Mouse (Mus musculus): ENCODE results near the gene Gfpt1. TPM values are rescaled to one million over a fixed set of nuclear protein-coding genes. Genes with fewer than 3 reads are reported as not detected.

The Gfpt1 gene
- polyA plus RNA-seq, 1 experiment, result 13.4 TPM

GRCm38 (mm10) chr6:87129861-87130260 lies 87.2 kb downstream of the Gfpt1 start:
- Histone ChIP-seq H3K4me3 (no peak overlapping the region), H3K79me2 (ENCODE audit: control insufficient read depth, insufficient read depth) (no peaks in the 10 kb centered on the region), H3K27me3 (ENCODE audit: control insufficient read depth, insufficient read depth, insufficient read length) (no peaks in the 10 kb centered on the region), H3K4me2 (ENCODE audit: low read depth) (no peak overlapping the region), H3K36me3 (ENCODE audit: control insufficient read depth, insufficient read depth) (no peaks in the 10 kb centered on the region), H3ac (ENCODE audit: control insufficient read depth, insufficient read length) (no peak overlapping the region)
- TF ChIP-seq CEBPB (IDR thresholded peaks at IDR 0.05; ENCODE audit: insufficient read depth, poor library complexity, severe bottlenecking), result no peak
- TF ChIP-seq USF1 (IDR thresholded peaks at IDR 0.05; ENCODE audit: low read depth), result no peak
- no peak for TF ChIP-seq MYOD1 (IDR thresholded peaks at IDR 0.05; ENCODE audit: control insufficient read depth in 1 of 3, insufficient read length in 2 of 3, low read depth in 2 of 3)
- TF ChIP-seq TCF12 (IDR thresholded peaks at IDR 0.05; ENCODE audit: insufficient read depth, poor library complexity, severe bottlenecking), result no peak
- TF ChIP-seq POLR2A (IDR thresholded peaks at IDR 0.05; ENCODE audit: insufficient read length, low read depth), result no peak
- TF ChIP-seq REST (IDR thresholded peaks at IDR 0.05; ENCODE audit: insufficient read depth, insufficient read length), result no peak
- TF ChIP-seq SRF (IDR thresholded peaks at IDR 0.05; ENCODE audit: control insufficient read depth, insufficient read length, low read depth), result no peak
- TF ChIP-seq E2F4 (IDR thresholded peaks at IDR 0.05; ENCODE audit: insufficient read depth), result no peak
- no peak for TF ChIP-seq MAX (IDR thresholded peaks at IDR 0.05; ENCODE audit: low read depth)
- TF ChIP-seq TCF3 (IDR thresholded peaks at IDR 0.05; ENCODE audit: insufficient read length, low read depth), result no peak

GRCm38 (mm10) chr6:87130628-87131027 lies 88.0 kb downstream of the Gfpt1 start:
- H3K4me3 ChIP-seq, result no peak overlapping the region
- no peaks in the 10 kb centered on the region for H3K79me2 ChIP-seq (ENCODE audit: control insufficient read depth, insufficient read depth)
- TF ChIP-seq E2F4 (IDR thresholded peaks at IDR 0.05; ENCODE audit: insufficient read depth), result no peak
- no peak for TF ChIP-seq POLR2A (IDR thresholded peaks at IDR 0.05; ENCODE audit: insufficient read length, low read depth)
- no peak for TF ChIP-seq TCF3 (IDR thresholded peaks at IDR 0.05; ENCODE audit: insufficient read length, low read depth)
- TF ChIP-seq SRF (IDR thresholded peaks at IDR 0.05; ENCODE audit: control insufficient read depth, insufficient read length, low read depth), result no peak
- TF ChIP-seq MYOD1 (IDR thresholded peaks at IDR 0.05; ENCODE audit: control insufficient read depth in 1 of 3, insufficient read length in 2 of 3, low read depth in 2 of 3), result no peak
- TF ChIP-seq TCF12 (IDR thresholded peaks at IDR 0.05; ENCODE audit: insufficient read depth, poor library complexity, severe bottlenecking), result no peak

GRCm38 (mm10) chr6:87131078-87131477 lies 88.4 kb downstream of the Gfpt1 start:
- Histone ChIP-seq H3K79me2 (ENCODE audit: control insufficient read depth, insufficient read depth) (no peaks in the 10 kb centered on the region), H3K4me3 (no peak overlapping the region), H3K36me3 (ENCODE audit: control insufficient read depth, insufficient read depth) (no peaks in the 10 kb centered on the region), H3K4me2 (ENCODE audit: low read depth) (no peak overlapping the region), H3ac (ENCODE audit: control insufficient read depth, insufficient read length) (no peak overlapping the region), H3K27me3 (ENCODE audit: control insufficient read depth, insufficient read depth, insufficient read length) (no peaks in the 10 kb centered on the region)
- TF ChIP-seq POLR2AphosphoS2 (IDR thresholded peaks at IDR 0.05; ENCODE audit: insufficient read length, low read depth) (no peak), SRF (IDR thresholded peaks at IDR 0.05; ENCODE audit: control insufficient read depth, insufficient read length, low read depth) (no peak), POLR2A (IDR thresholded peaks at IDR 0.05; ENCODE audit: insufficient read length, low read depth) (no peak), REST (IDR thresholded peaks at IDR 0.05; ENCODE audit: insufficient read depth, insufficient read length) (no peak), CEBPB (IDR thresholded peaks at IDR 0.05; ENCODE audit: insufficient read depth, poor library complexity, severe bottlenecking) (no peak), MAX (IDR thresholded peaks at IDR 0.05; ENCODE audit: low read depth) (no peak), MYOD1 (IDR thresholded peaks at IDR 0.05; ENCODE audit: control insufficient read depth in 1 of 3, insufficient read length in 2 of 3, low read depth in 2 of 3) (no peak), TCF12 (IDR thresholded peaks at IDR 0.05; ENCODE audit: insufficient read depth, poor library complexity, severe bottlenecking) (no peak), USF1 (IDR thresholded peaks at IDR 0.05; ENCODE audit: low read depth) (no peak), TCF3 (IDR thresholded peaks at IDR 0.05; ENCODE audit: insufficient read length, low read depth) (no peak), E2F4 (IDR thresholded peaks at IDR 0.05; ENCODE audit: insufficient read depth) (no peak), MYOG (IDR thresholded peaks at IDR 0.05; ENCODE audit: control insufficient read depth in 1 of 3, insufficient read depth in 1 of 3, insufficient read length in 2 of 3, low read depth in 2 of 3) (no peak)

More at GRCm38 (mm10) chr6:87130628-87131027, 88.0 kb downstream of the Gfpt1 start:
- Histone ChIP-seq H3K36me3 (ENCODE audit: control insufficient read depth, insufficient read depth) (no peaks in the 10 kb centered on the region), H3ac (ENCODE audit: control insufficient read depth, insufficient read length) (no peak overlapping the region), H3K27me3 (ENCODE audit: control insufficient read depth, insufficient read depth, insufficient read length) (no peaks in the 10 kb centered on the region), H3K4me2 (ENCODE audit: low read depth) (no peak overlapping the region)

- Histone ChIP-seq H3K79me2 (ENCODE audit: control insufficient read depth, insufficient read depth) (no peaks in the 10 kb centered on the region), H3K36me3 (ENCODE audit: control insufficient read depth, insufficient read depth) (no peaks in the 10 kb centered on the region), H3K27me3 (ENCODE audit: control insufficient read depth, insufficient read depth, insufficient read length) (no peaks in the 10 kb centered on the region), H3K4me2 (ENCODE audit: low read depth) (no peak overlapping the region), H3ac (ENCODE audit: control insufficient read depth, insufficient read length) (no peak overlapping the region), H3K4me3 (no peak overlapping the region)
- TF ChIP-seq CEBPB (IDR thresholded peaks at IDR 0.05; ENCODE audit: insufficient read depth, poor library complexity, severe bottlenecking), result no peak
- TF ChIP-seq REST (IDR thresholded peaks at IDR 0.05; ENCODE audit: insufficient read depth, insufficient read length), result no peak
- TF ChIP-seq USF1 (IDR thresholded peaks at IDR 0.05; ENCODE audit: low read depth), result no peak
- no peak for TF ChIP-seq MYOD1 (IDR thresholded peaks at IDR 0.05; ENCODE audit: control insufficient read depth in 1 of 3, insufficient read length in 2 of 3, low read depth in 2 of 3)
- no peak for TF ChIP-seq MAX (IDR thresholded peaks at IDR 0.05; ENCODE audit: low read depth)
- no peak for TF ChIP-seq POLR2A (IDR thresholded peaks at IDR 0.05; ENCODE audit: insufficient read length, low read depth)
- TF ChIP-seq MYOG (IDR thresholded peaks at IDR 0.05; ENCODE audit: control insufficient read depth in 1 of 3, insufficient read depth in 1 of 3, insufficient read length in 2 of 3, low read depth in 2 of 3), result no peak
- TF ChIP-seq TCF3 (IDR thresholded peaks at IDR 0.05; ENCODE audit: insufficient read length, low read depth), result no peak
- TF ChIP-seq SRF (IDR thresholded peaks at IDR 0.05; ENCODE audit: control insufficient read depth, insufficient read length, low read depth), result no peak
- TF ChIP-seq E2F4 (IDR thresholded peaks at IDR 0.05; ENCODE audit: insufficient read depth), result no peak
- no peak for TF ChIP-seq POLR2AphosphoS2 (IDR thresholded peaks at IDR 0.05; ENCODE audit: insufficient read length, low read depth)
Observed at GRCm38 (mm10) chr6:87133520-87133919, 90.9 kb downstream of the Gfpt1 start.

GRCm38 (mm10) chr6:87133966-87134546 lies 91.4 kb downstream of the Gfpt1 start:
- Histone ChIP-seq H3K27me3 (ENCODE audit: control insufficient read depth, insufficient read depth, insufficient read length) (no peaks in the 10 kb centered on the region), H3ac (ENCODE audit: control insufficient read depth, insufficient read length) (no peak overlapping the region), H3K36me3 (ENCODE audit: control insufficient read depth, insufficient read depth) (no peaks in the 10 kb centered on the region), H3K4me3 (no peak overlapping the region), H3K79me2 (ENCODE audit: control insufficient read depth, insufficient read depth) (no peaks in the 10 kb centered on the region), H3K4me2 (ENCODE audit: low read depth) (no peak overlapping the region)
- TF ChIP-seq MYOG (IDR thresholded peaks at IDR 0.05; ENCODE audit: control insufficient read depth in 1 of 3, insufficient read depth in 1 of 3, insufficient read length in 2 of 3, low read depth in 2 of 3) (no peak), E2F4 (IDR thresholded peaks at IDR 0.05; ENCODE audit: insufficient read depth) (no peak), REST (IDR thresholded peaks at IDR 0.05; ENCODE audit: insufficient read depth, insufficient read length) (no peak), SRF (IDR thresholded peaks at IDR 0.05; ENCODE audit: control insufficient read depth, insufficient read length, low read depth) (no peak), TCF3 (IDR thresholded peaks at IDR 0.05; ENCODE audit: insufficient read length, low read depth) (no peak)

Measured in myocyte (in vitro differentiated cells).